Mouse (Mus musculus) hindbrain, embryonic 15.5 days (tissue): ENCODE data around the gene Pmm2. TPM values are rescaled to one million over a fixed set of nuclear protein-coding genes. Genes with fewer than 3 reads are reported as not detected.
A peak's percentile ranks its signal among the peaks of the same experiment; 100 is the strongest.

Experiments used
- ATAC-seq: fragments of 200-750 bp; cut with Nextera tagmentation; 2 replicates; pipeline ENCODE4 v1.8.0; 2017; ENCODE audit warnings: low read depth, moderate number of reproducible peaks, moderate TSS enrichment; ENCODE audit not compliant: low FRiP score
- H3K27ac ChIP-seq: fragments of 300-500 bp; sonication (generic); replicated peaks from 2 replicates; pipeline ENCODE4 v1.5.1; 2015; ENCODE audit warnings: mild to moderate bottlenecking, inconsistent platforms
- H3K27me3 ChIP-seq: fragments of 300-500 bp; sonication (generic); 2 replicates; pipeline ENCODE4 v1.6.1; 2015; ENCODE audit warnings: control low read depth, inconsistent platforms
- H3K36me3 ChIP-seq: fragments of 300-500 bp; sonication (generic); 2 replicates; pipeline ENCODE4 v1.6.1; 2015; ENCODE audit warnings: control low read depth, inconsistent platforms
- H3K4me1 ChIP-seq: fragments of 300-500 bp; sonication (generic); replicated peaks from 2 replicates; pipeline ENCODE4 v1.6.1; 2015; ENCODE audit warnings: control low read depth, inconsistent platforms
- H3K4me2 ChIP-seq: fragments of 300-500 bp; sonication (generic); 2 replicates; pipeline ENCODE4 v1.6.1; 2015; ENCODE audit warnings: moderate library complexity, mild to moderate bottlenecking, inconsistent platforms
- H3K4me3 ChIP-seq: fragments of 300-500 bp; sonication (generic); 2 replicates; pipeline ENCODE4 v1.5.1; 2015; ENCODE audit warnings: mild to moderate bottlenecking, inconsistent platforms
- H3K9ac ChIP-seq: fragments of 300-500 bp; sonication (generic); 2 replicates; pipeline ENCODE4 v1.6.1; 2015; ENCODE audit warnings: inconsistent platforms
- H3K9me3 ChIP-seq: fragments of 300-500 bp; sonication (generic); 2 replicates; pipeline ENCODE4 v1.6.1; 2016; ENCODE audit warnings: control low read depth, inconsistent platforms
- WGBS: fragments of 180-500 bp; shearing (Covaris S2); methylation state at CpG from one replicate; pipeline ENCODE4 v1.1.7; 2015; 5-methylcytosine and 5-hydroxymethylcytosine counted together
- microRNA-seq: library from miRNA; unstranded; fragments of <30 nt; microRNA quantifications from one replicate; pipeline ENCODE4, GENCODE M21; 2016
- polyA plus RNA-seq: library from polyadenylated mRNA; unstranded; fragments of >200 nt; fragmentation: Nextera tagmentation; extraction: Ambion mirVana; gene quantifications from 2 replicates; pipeline ENCODE4 v1.2.1, GENCODE M21; 2015

Gene Pmm2
- polyA plus RNA-seq, 1 experiment from 2014 or later: 39.7 TPM

DNA sequence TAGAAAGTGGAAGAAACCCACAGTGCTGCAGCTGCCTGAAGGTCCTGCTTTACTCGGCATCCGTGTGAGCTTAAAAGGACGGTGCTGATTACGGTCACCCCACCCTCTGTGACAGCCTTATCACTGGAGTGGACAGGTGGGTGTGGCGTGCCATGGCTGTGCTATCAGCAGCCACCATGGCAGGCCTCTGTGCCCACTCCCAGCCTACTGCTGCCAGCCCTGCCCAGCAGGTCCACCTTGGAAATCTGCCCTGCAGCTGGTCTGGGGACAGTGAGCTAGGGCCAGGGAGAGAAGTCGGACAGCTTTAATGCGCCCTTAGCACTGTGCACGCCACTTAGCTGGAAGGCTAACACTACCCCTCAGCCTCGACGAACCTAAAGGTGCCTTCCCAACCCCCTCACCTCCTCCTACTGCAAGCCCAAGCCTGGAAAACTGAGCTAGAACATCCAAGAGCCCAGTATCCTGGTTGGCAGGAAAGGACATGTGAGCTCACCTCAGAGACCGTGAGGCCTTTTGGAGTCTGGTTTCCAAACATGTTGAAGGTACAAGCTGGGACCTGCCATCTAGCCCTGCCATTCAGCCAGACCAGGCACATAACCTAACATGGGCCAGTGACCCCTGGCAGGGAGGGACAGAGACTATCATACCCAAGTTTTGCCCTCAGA is 49.5 kb downstream of the Pmm2 start:
- no peak overlapping the region for H3K27ac ChIP-seq
- peaks cover 4% of the 10 kb centered on the region; the same call in 1 of the 2 replicates for H3K4me1 ChIP-seq

DNA sequence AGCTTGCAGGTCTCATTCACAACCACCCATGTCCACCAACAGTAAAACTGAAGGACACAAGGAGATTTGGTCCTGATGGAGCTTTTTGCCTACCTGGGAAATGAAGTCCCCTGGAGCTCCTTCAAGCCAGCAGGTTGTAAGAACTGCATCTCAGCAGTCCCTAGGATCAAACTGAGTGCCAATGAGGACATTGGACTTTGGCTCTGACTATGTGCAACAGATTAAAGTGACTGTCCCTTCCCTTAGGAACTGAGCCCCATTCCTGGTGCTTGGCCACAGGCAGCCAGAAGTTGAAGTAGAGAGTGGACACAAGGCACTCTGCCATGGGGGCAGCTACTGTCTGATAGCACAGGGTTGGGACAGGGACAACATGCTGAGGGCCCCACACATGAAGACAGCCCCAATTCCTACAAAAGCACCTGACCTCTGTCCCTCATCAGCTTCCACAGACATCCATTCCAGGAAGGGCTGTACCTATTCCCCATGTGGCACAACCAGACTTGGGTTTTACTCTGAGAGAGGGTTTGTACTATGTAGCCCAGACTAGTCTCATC is 50.2 kb downstream of the Pmm2 start:
- Histone ChIP-seq H3K36me3 (peaks cover 38% of the 10 kb centered on the region), H3K27ac (no peak overlapping the region), H3K4me2 (no peak overlapping the region), H3K9me3 (no peaks in the 10 kb centered on the region), H3K27me3 (no peaks in the 10 kb centered on the region), H3K4me1 (peaks cover 4% of the 10 kb centered on the region; the same call in 1 of the 2 replicates), H3K9ac (no peak overlapping the region), H3K4me3 (no peak overlapping the region)
- ATAC-seq: no peak

More for the DNA sequence above, 49.5 kb downstream of the Pmm2 start:
- no peak overlapping the region for H3K9ac ChIP-seq
- 84% methylated on average over 11 of the region's 11 CpGs for WGBS
- ATAC-seq: no peak
- no peak overlapping the region for H3K4me3 ChIP-seq
- H3K36me3 ChIP-seq: peaks cover 31% of the 10 kb centered on the region
- no peak overlapping the region for H3K4me2 ChIP-seq
- no peaks in the 10 kb centered on the region for H3K27me3 ChIP-seq
- H3K9me3 ChIP-seq: no peaks in the 10 kb centered on the region

DNA sequence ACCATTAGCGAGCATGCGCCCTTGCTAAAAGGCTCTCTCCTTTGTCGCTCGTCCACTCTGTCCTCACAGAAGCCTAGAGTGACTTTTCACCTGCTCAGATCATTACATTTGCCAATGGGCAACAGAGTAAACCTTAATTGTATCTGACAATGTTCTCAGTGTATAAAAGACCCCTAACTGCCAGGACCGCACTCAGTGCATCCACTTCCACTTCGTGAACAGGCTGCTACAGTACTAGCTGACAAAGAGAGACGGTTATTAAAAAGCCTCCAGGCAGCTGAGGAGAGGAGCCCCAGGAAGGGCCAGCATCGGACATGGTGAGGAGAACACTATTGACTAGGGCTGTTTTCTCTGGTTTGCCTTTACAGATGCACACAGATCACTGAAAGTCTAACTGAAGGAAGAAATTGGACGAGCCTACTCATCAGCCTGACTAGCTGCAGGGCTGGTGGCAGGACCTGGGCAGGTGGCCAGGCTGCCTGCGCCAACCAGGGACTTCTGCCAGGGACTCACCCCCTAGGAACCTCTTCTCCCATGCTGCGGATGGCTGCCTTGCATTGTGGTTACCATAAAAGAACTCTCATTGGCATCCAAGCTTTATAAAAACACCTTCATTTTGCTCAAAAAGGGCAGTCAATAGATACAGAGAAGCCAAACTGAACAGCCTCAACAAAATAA is 52.6 kb downstream of the Pmm2 start:
- H3K27me3 ChIP-seq: no peaks in the 10 kb centered on the region
- H3K9me3 ChIP-seq: no peaks in the 10 kb centered on the region
- peak overlapping the region; percentile 60 for H3K27ac ChIP-seq
- peaks cover 4% of the 10 kb centered on the region; the same call in 1 of the 2 replicates for H3K4me1 ChIP-seq
- H3K9ac ChIP-seq: no peak overlapping the region
- no peak overlapping the region for H3K4me3 ChIP-seq
- H3K36me3 ChIP-seq: peaks cover 60% of the 10 kb centered on the region
- peak; percentile 69 for ATAC-seq
- 69% methylated on average over 11 of the region's 11 CpGs for WGBS
- no peak overlapping the region for H3K4me2 ChIP-seq

DNA sequence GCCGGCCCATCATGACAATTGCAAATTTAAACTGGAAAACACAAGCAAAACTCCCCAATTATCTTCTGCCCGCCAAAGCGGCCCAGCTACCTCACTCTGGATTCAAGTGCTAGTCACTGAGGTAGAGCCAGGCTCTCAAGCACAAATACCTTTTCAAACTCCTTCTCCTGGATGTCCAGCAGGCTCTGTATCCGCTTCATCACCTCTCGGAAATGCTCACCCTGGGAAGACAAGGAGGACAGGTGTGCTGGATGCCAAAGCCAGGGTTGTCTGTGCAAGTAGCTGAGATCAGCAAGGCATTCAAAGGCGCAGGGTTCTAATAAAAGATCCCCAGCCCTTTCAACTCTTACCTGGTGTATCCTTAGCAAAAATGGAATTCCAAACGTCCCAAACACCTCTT is 53.7 kb downstream of the Pmm2 start:
- Histone ChIP-seq H3K4me1 (peaks cover 4% of the 10 kb centered on the region; the same call in 1 of the 2 replicates), H3K9me3 (no peaks in the 10 kb centered on the region), H3K36me3 (peaks cover 69% of the 10 kb centered on the region), H3K4me3 (no peak overlapping the region), H3K27ac (no peak overlapping the region), H3K9ac (no peak overlapping the region), H3K4me2 (no peak overlapping the region), H3K27me3 (no peaks in the 10 kb centered on the region)
- 93% methylated on average over 7 of the region's 7 CpGs for WGBS
- ATAC-seq: no peak

DNA sequence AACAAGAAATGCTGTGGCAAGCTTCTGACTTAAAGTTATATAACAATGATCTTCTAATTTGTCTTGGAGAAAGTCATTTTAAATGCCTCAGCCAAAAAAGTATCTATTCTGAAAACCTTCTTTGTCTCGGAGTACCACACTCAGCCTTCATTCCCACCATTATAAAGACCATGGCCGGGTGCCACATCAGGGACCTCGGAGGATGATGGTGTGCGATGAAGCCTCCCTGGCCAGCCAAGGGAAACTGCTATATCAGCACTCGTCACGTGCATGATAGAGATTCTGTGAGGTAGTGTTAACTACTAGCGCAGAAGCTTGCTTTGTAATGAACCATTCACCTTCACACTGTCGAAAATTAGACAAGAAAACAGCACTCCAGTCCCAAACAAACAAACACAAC is 62.1 kb downstream of the Pmm2 start:
- no peak overlapping the region for H3K27ac ChIP-seq

DNA sequence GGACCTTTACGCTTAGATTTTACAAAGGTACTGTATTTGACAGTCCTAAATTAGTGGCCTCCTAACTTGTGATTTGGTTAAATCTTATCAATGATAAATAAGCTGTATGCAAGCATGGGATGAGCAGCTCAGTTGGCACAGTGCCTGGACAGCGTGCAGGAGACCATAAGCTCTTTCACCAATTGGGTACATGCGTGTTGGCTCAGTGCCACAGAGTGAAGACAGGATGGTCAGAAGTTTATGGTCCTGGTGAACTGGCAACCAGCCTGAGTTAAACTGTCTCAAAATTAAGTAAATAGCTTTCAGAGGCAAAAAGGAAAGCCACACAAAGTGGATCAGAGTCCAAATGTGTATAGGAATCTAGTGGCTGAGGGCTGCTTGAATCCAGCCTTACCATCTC is 63.1 kb downstream of the Pmm2 start:
- no peak overlapping the region for H3K9ac ChIP-seq
- no peaks in the 10 kb centered on the region for H3K4me1 ChIP-seq
- H3K27ac ChIP-seq: no peak overlapping the region
- 77% methylated on average over 3 of the region's 3 CpGs for WGBS
- H3K4me2 ChIP-seq: no peak overlapping the region
- H3K9me3 ChIP-seq: no peaks in the 10 kb centered on the region
- no peak for ATAC-seq
- H3K36me3 ChIP-seq: peaks cover 87% of the 10 kb centered on the region
- H3K4me3 ChIP-seq: no peak overlapping the region
- H3K27me3 ChIP-seq: no peaks in the 10 kb centered on the region

More for the DNA sequence above, 62.1 kb downstream of the Pmm2 start:
- Histone ChIP-seq H3K36me3 (peaks cover 90% of the 10 kb centered on the region), H3K9me3 (no peaks in the 10 kb centered on the region), H3K27me3 (no peaks in the 10 kb centered on the region), H3K4me1 (no peaks in the 10 kb centered on the region), H3K4me2 (no peak overlapping the region), H3K4me3 (no peak overlapping the region), H3K9ac (no peak overlapping the region)
- 90% methylated on average over 8 of the region's 8 CpGs for WGBS
- ATAC-seq: no peak

DNA sequence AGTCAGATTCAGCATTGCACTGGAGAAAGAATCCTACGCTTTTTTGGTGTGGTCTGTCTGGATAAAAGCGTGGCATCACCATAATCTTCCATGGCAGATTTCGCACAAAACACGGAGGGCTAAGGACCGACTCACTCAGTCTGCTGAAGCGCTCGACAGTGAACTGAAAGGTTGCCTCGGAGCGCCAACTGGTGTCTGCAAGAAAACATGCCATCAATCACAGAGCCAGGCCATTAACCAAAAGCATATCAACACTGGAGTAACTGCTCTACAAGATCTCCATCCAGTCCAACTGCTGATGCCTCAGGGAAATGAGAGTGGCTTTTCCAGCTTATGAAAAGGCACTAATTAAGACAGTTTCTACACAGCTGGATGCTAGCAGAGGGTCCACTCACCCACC is 74.5 kb downstream of the Pmm2 start:
- H3K4me3 ChIP-seq: no peak overlapping the region
- no peak overlapping the region for H3K27ac ChIP-seq
- peaks cover 49% of the 10 kb centered on the region for H3K36me3 ChIP-seq
- WGBS: 49% methylated on average over 9 of the region's 9 CpGs
- no peak for ATAC-seq
- H3K27me3 ChIP-seq: no peaks in the 10 kb centered on the region
- H3K4me1 ChIP-seq: peaks cover 9% of the 10 kb centered on the region; the same call in 1 of the 2 replicates
- H3K4me2 ChIP-seq: no peak overlapping the region
- no peak overlapping the region for H3K9ac ChIP-seq
- H3K9me3 ChIP-seq: no peaks in the 10 kb centered on the region

Small RNA genes within 50 kb of the gene (microRNA-seq; reads per million reads assigned to microRNA genes)
- gene Gm22137: not detected

Other genes with a start within 250 kb of the Pmm2 start
- gene Tmem114, start 212.5 kb upstream of the Pmm2 start, polyA plus RNA-seq: 0.77 and 0.79 TPM in 2 replicates
- 43.8 and 51.7 TPM in 2 replicates for gene Mettl22, start 166.9 kb upstream of the Pmm2 start, polyA plus RNA-seq
- 82.8 and 85.6 TPM in 2 replicates for gene Abat, start 124.2 kb upstream of the Pmm2 start, polyA plus RNA-seq
- 20.2 and 22.0 TPM in 2 replicates for gene Tmem186, start within 50 bp of the Pmm2 start, polyA plus RNA-seq
- gene Carhsp1, start 34.5 kb downstream of the Pmm2 start, polyA plus RNA-seq: 171 and 178 TPM in 2 replicates
- not detected in 2 replicates for gene Gm5767, start 43.1 kb downstream of the Pmm2 start, polyA plus RNA-seq
- gene Usp7, start 154.6 kb downstream of the Pmm2 start, polyA plus RNA-seq: 29.2 TPM in 2 replicates
- gene 1810013L24Rik, start 192.4 kb downstream of the Pmm2 start, polyA plus RNA-seq: 28.6 and 29.2 TPM in 2 replicates